Mouse (Mus musculus) hindbrain, embryonic 14.5 days (tissue): Measurements from ENCODE around the gene Slc12a6. TPM values are rescaled to one million over a fixed set of nuclear protein-coding genes. Genes with fewer than 3 reads are reported as not detected.

Experiments
- ATAC-seq: fragments of 200-750 bp; cut with Nextera tagmentation; 2 replicates; pipeline ENCODE4 v1.8.0; 2017; ENCODE audit warnings: moderate number of reproducible peaks, mild to moderate bottlenecking, moderate TSS enrichment, moderate library complexity; ENCODE audit not compliant: low FRiP score
- DNase-seq: peaks from one replicate; pipeline ENCODE4 v3.0.0-alpha.2; 2015; ENCODE audit warnings: low spot score
- H3K27ac ChIP-seq: fragments of 300-500 bp; sonication (generic); 2 replicates; pipeline ENCODE4 v1.5.1; 2014; ENCODE audit warnings: mild to moderate bottlenecking, moderate library complexity
- H3K27me3 ChIP-seq: fragments of 300-500 bp; sonication (generic); 2 replicates; pipeline ENCODE4 v1.6.1; 2014; ENCODE audit warnings: mild to moderate bottlenecking, low read length, mixed read lengths; ENCODE audit not compliant: control insufficient read depth, insufficient read depth
- H3K36me3 ChIP-seq: fragments of 300-500 bp; sonication (generic); replicated peaks from 2 replicates; pipeline ENCODE4 v1.6.1; 2014; ENCODE audit not compliant: control insufficient read depth, insufficient read depth
- H3K4me1 ChIP-seq: fragments of 300-500 bp; sonication (generic); replicated peaks from 2 replicates; pipeline ENCODE4 v1.6.1; 2014; ENCODE audit warnings: antibody characterized with exemption, low read length, mixed read lengths; ENCODE audit not compliant: control insufficient read depth, insufficient read depth
- H3K4me2 ChIP-seq: fragments of 300-500 bp; sonication (generic); replicated peaks from 2 replicates; pipeline ENCODE4 v1.6.1; 2014; ENCODE audit warnings: mild to moderate bottlenecking, moderate library complexity
- H3K4me3 ChIP-seq: fragments of 300-500 bp; sonication (generic); replicated peaks from 2 replicates; pipeline ENCODE4 v1.5.1; 2014; ENCODE audit warnings: mild to moderate bottlenecking, low read length
- H3K9ac ChIP-seq: fragments of 300-500 bp; sonication (generic); 2 replicates; pipeline ENCODE4 v1.6.1; 2014
- H3K9me3 ChIP-seq: fragments of 300-500 bp; sonication (generic); 2 replicates; pipeline ENCODE4 v1.6.1; 2016; ENCODE audit warnings: low read length; ENCODE audit not compliant: control insufficient read depth
- WGBS: fragments of 180-500 bp; shearing (Covaris S2); extraction: QIAGEN DNeasy Blood & Tissue Kit; methylation state at CpG from one replicate; pipeline ENCODE4 v1.1.7; 2014; 5-methylcytosine and 5-hydroxymethylcytosine counted together
- polyA plus RNA-seq: library from polyadenylated mRNA; unstranded; fragments of >200 nt; fragmentation: Nextera tagmentation; extraction: Ambion mirVana; gene quantifications from 2 replicates; pipeline ENCODE4 v1.2.1, GENCODE M21; 2014

The Slc12a6 gene
- polyA plus RNA-seq, 1 experiment from 2014 or later, result 25.7 TPM

DNA sequence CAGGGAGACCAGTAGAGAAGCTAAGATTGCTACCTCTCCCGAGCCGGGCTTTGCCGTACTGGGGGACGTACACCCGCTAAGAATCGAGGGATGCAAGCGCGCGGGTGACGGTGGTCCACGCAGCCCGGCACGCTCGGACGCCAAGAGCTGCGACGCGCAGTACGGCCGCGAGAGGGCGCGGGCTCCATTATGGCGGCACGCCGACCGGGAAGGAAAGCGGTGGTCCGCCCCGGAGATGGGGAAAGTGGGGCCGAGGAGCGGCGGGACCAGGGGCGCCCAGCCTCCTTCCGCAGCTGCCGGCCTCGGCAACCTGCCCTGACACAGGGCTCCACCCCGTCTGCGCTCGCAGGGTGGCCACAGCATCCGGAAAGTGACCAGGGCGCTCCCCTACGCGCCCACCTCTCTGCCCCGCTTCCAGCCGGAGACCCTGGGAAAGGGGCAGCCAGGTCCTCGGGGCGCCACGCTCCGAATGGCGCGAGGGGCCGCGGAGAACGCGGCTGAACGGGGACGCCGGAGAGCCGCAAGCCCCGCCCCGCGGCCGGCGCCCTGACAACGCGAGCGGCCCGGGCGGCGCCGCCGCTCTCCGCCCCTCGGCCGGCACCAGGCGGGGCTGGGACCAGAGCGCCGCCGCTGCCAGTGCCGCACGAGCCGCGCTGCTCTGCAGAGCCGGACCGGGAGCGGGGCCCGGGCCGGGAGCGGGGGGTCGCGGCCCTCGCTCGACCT, 26.3 kb upstream of the Slc12a6 start, which contains the start of gene Lpcat4:
Gene Lpcat4, plus strand, starts transcription at position 257 of the 723 bp plus-strand sequence.
- no peaks in the 10 kb centered on the region for H3K9me3 ChIP-seq
- ATAC-seq (peak; percentile 90), DNase-seq (peak; percentile 96)
- H3K4me3 ChIP-seq, result peak within 1 kb of the TSS; percentile 95
- H3K4me1 ChIP-seq, result peaks cover 15% of the 10 kb centered on the region; the same call in 1 of the 2 replicates
- H3K9ac ChIP-seq, result peak within 1 kb of the TSS; percentile 97
- H3K36me3 ChIP-seq, result peaks cover 19% of the 10 kb centered on the region
- peak within 1 kb of the TSS; percentile 89 for H3K4me2 ChIP-seq
- no peaks in the 10 kb centered on the region for H3K27me3 ChIP-seq
- under 1% methylated on average over 80 of the region's 94 CpGs for WGBS
- peak within 1 kb of the TSS; percentile 99 for H3K27ac ChIP-seq

DNA sequence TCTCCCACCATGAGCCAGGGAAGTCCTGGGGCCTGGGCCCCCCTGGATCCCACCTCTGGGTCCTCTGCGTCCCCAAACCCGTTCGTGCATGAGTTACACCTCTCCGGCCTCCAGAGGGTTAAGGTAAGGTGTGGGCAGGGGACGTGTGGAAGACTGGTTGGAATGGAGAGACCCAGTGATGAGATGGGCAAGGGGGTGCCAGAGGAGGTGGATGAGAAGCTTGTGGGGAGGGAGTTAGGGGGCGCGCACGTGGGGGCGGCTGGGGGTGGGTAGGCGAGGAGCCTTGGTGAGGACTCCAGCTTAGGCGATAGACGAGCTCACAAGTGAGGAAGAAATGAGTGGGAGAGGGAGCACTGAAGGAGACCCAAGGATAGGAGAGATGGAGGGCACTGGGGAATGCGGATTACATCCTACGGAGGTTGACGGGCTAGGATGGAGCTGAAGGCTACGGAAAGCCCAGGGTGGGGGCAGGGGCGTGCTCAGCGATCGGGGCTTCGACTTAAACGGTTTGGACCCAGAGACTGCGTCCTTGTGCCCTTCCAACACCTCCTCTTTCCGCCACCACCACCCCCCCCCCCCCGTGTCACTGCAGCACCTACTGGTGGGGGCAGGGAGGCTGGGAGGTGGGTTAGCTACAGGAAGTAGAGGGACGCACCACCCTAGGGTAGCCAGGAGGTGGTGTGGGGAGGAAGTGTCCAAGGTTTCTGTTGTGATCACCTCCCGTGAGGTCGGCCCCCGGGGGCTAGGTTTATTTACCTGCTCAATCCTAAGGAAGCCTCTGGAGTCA, 25.5 kb upstream of the Slc12a6 start:
- no peaks in the 10 kb centered on the region for H3K9me3 ChIP-seq
- ATAC-seq, result peak; percentile 69
- H3K4me3 ChIP-seq, result peak overlapping the region; percentile 95
- H3K27me3 ChIP-seq, result no peaks in the 10 kb centered on the region
- WGBS, result under 1% methylated on average over 25 of the region's 28 CpGs
- H3K9ac ChIP-seq, result peak overlapping the region; percentile 97
- H3K27ac ChIP-seq, result peak overlapping the region; percentile 99
- peak overlapping the region; percentile 89 for H3K4me2 ChIP-seq
- DNase-seq, result peak; percentile 57
- peaks cover 23% of the 10 kb centered on the region for H3K36me3 ChIP-seq
- H3K4me1 ChIP-seq, result peaks cover 15% of the 10 kb centered on the region; the same call in 1 of the 2 replicates

DNA sequence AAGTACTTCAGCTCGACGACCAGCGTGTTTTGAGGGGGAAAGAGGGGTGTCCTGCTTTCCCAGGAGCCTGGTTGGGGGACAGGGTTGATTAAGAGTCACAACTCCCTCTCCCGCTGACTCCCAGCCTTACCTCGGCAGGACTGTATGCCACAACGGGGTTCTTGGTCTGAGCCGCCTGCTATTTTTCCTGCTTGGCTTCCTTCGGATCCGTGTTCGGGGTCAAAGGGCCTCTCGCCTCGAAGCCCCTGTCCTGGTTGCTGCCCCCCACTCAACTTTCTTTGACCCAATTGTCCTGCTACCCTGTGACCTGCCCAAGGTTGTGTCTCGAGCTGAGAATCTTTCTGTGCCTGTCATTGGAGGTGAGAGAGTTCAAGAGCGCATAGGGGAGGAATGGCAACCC, 23.8 kb upstream of the Slc12a6 start:
- no peaks in the 10 kb centered on the region for H3K27me3 ChIP-seq
- no peaks in the 10 kb centered on the region for H3K9me3 ChIP-seq
- H3K9ac ChIP-seq, result no peak overlapping the region
- ATAC-seq, result no peak
- no peak for DNase-seq
- no peak overlapping the region for H3K27ac ChIP-seq
- H3K36me3 ChIP-seq, result peaks cover 38% of the 10 kb centered on the region
- H3K4me3 ChIP-seq, result no peak overlapping the region
- WGBS, result 84% methylated on average over 14 of the region's 14 CpGs
- H3K4me1 ChIP-seq, result peaks cover 15% of the 10 kb centered on the region; the same call in 1 of the 2 replicates
- no peak overlapping the region for H3K4me2 ChIP-seq

DNA sequence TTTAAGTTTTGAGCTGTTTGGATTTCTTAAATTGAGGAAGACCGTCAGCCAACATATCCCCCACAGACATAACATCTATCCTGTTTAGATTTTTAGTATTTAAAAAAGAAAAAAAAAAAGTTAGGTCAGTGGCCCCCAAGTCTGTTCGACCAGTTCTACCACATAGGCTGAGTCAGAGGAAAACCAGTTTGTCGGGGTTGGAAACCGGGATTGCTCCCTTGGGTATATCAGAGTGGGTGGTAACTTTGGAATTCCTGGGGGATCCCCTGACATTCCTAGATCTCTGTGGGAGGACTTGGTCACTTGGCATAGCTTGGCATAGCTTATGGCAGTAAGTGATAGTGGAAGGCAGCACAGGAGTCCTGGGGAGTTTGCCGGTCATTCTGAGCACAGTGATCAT, 20.3 kb upstream of the Slc12a6 start:
- no peak overlapping the region for H3K4me3 ChIP-seq
- ATAC-seq (no peak), DNase-seq (no peak)
- H3K27me3 ChIP-seq, result no peaks in the 10 kb centered on the region
- no peak overlapping the region for H3K27ac ChIP-seq
- no peak overlapping the region for H3K4me2 ChIP-seq
- no peaks in the 10 kb centered on the region for H3K9me3 ChIP-seq
- no peak overlapping the region for H3K9ac ChIP-seq
- WGBS, result 98% methylated on average over 5 of the region's 5 CpGs
- peaks cover 10% of the 10 kb centered on the region; the same call in 1 of the 2 replicates for H3K4me1 ChIP-seq
- H3K36me3 ChIP-seq, result peaks cover 56% of the 10 kb centered on the region

DNA sequence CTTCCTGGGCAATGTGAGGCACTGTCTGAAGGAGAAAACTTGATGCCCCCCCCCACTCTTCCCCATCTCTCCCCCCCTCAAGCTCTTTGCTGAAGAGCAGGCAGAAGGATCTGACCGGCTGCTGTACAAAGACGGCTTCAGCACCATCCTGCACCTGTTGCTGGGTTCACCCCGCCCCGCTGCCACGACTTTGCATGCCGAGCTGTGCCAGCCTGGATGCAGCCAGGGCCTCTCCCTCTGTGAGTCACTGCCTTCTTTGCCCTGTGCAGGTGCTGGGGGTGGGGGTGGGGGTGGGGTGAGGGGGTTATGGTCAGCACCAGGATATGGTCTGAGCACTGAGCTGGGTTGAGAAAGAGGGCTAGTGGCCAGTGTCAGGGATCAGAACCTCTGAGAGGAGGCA, 19.4 kb upstream of the Slc12a6 start:
- DNase-seq, result no peak
- ATAC-seq, result no peak
- 94% methylated on average over 6 of the region's 6 CpGs for WGBS
- no peaks in the 10 kb centered on the region for H3K27me3 ChIP-seq
- H3K4me1 ChIP-seq, result 0 out of 2 replicates have a peak, but pooled peaks cover 2% of the 10 kb centered on the region
- no peak overlapping the region for H3K4me3 ChIP-seq
- H3K9ac ChIP-seq, result no peak overlapping the region
- no peak overlapping the region for H3K27ac ChIP-seq
- no peaks in the 10 kb centered on the region for H3K9me3 ChIP-seq
- no peak overlapping the region for H3K4me2 ChIP-seq
- H3K36me3 ChIP-seq, result peaks cover 56% of the 10 kb centered on the region

DNA sequence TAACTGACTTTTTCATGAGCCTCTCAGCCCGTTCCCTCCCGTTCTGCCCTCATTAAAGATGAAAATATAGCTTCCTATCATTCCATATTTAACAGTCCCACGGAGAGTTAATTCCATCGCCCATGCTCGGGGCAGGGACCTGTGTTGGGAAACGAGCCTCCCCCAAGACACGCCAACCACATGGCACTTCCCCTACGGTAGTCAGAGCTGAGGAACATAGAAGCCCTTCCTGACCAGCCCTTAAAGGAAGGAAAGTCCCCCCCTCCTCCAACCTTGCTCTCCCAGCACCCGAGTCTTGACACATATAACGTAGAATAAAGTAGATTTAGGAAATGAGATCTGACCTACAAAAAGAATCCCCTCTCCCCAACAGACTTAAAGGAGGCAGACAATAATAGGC, 18.3 kb upstream of the Slc12a6 start:
- H3K36me3 ChIP-seq, result peaks cover 54% of the 10 kb centered on the region
- H3K27ac ChIP-seq, result no peak overlapping the region
- no peaks in the 10 kb centered on the region for H3K27me3 ChIP-seq
- WGBS, result 83% methylated on average over 10 of the region's 10 CpGs
- H3K9me3 ChIP-seq, result no peaks in the 10 kb centered on the region
- H3K4me1 ChIP-seq, result no peaks in the 10 kb centered on the region
- H3K9ac ChIP-seq, result no peak overlapping the region
- no peak overlapping the region for H3K4me2 ChIP-seq
- H3K4me3 ChIP-seq, result no peak overlapping the region
- DNase-seq (no peak), ATAC-seq (no peak)

DNA sequence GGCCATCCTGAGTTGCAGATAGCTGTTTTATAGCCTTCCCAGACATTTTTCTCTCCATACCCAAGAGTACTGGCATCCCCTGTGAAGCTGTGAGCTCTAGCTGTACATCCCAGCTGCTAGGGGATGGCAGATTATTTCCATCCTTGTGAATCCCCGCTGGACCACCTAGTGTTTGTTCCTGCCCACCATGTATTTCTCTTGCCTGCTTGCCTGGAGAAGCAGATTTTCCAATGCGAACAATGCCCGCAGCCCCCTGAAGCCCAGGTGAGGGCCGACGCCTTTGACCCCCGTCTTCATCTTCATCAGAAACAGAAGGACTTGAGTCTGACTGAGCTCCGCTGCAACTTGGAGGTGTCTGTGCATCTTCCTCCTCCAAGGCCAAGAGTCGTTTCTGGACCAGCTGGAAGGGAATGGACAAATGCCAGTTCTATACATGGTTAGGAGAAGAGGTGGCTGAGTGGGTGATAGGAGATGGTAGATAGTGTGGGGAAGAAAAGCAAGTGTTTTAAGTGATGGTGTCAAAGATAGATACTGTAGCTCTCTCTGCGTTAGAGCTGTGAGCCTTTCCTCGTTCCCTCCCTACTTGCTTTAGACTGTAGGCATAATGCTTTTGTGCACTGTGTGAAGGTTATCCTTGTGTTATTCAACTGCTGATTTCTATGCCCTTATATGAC, 15.7 kb upstream of the Slc12a6 start:
- no peak overlapping the region for H3K4me2 ChIP-seq
- H3K27me3 ChIP-seq, result no peaks in the 10 kb centered on the region
- no peaks in the 10 kb centered on the region for H3K9me3 ChIP-seq
- H3K4me1 ChIP-seq, result no peaks in the 10 kb centered on the region
- no peak overlapping the region for H3K27ac ChIP-seq
- H3K36me3 ChIP-seq, result peaks cover 33% of the 10 kb centered on the region
- DNase-seq (no peak), ATAC-seq (no peak)
- no peak overlapping the region for H3K9ac ChIP-seq
- no peak overlapping the region for H3K4me3 ChIP-seq
- 91% methylated on average over 10 of the region's 10 CpGs for WGBS

DNA sequence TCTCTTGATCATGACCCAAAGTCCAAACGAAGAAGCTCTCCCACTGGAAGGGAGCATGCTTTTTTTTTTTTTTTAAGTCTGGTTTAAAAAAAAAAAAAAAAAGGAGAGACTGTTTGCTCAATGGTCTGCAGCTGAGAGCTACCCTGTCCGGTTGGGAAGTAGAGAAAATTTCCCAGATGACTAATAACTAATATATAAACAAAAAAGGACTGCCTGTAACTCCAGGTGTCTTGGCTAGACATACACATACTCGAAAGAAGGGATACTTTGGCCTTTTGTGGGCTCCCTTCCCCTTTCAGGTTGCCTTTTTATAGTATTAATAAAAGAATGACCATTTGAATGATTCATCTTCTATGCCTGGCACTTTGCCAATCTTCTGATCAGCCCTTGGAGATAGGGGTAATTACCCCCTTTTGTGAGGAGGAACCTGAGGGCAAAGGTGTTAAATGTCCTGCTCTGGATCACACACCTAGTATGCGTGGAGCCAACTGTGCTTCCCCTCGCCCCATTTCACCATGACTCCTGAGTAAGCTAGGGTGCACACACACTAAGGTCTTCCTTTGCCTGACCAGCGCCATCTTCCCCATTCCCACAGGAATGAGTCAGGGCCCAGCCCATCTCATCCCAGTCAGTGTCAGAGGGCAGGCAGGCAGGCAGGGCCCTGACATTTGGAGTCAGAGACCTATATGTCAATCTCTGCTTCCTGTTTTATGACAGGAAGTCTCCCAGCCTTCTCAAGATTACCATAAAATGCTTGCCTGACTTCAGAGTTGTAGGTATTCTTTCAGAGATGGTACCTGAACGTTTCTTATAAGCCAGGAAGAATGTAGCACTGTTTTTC, 10.7 kb upstream of the Slc12a6 start:
- Histone ChIP-seq H3K4me1 (no peaks in the 10 kb centered on the region), H3K36me3 (0 out of 2 replicates have a peak, but pooled peaks cover 4% of the 10 kb centered on the region), H3K9me3 (no peaks in the 10 kb centered on the region), H3K4me2 (no peak overlapping the region), H3K4me3 (no peak overlapping the region), H3K27me3 (no peaks in the 10 kb centered on the region), H3K27ac (no peak overlapping the region), H3K9ac (no peak overlapping the region)
- no peak for ATAC-seq
- DNase-seq, result no peak
- WGBS, result 76% methylated on average over 7 of the region's 7 CpGs
